Mouse (Mus musculus): Measurements from ENCODE around the gene Tdrd5.
"Not testable (repeated sequence)": the region's sequence is repeated elsewhere in the genome, so short reads cannot be mapped to it uniquely, and the experiment has no call there.

The Tdrd5 gene

DNA sequence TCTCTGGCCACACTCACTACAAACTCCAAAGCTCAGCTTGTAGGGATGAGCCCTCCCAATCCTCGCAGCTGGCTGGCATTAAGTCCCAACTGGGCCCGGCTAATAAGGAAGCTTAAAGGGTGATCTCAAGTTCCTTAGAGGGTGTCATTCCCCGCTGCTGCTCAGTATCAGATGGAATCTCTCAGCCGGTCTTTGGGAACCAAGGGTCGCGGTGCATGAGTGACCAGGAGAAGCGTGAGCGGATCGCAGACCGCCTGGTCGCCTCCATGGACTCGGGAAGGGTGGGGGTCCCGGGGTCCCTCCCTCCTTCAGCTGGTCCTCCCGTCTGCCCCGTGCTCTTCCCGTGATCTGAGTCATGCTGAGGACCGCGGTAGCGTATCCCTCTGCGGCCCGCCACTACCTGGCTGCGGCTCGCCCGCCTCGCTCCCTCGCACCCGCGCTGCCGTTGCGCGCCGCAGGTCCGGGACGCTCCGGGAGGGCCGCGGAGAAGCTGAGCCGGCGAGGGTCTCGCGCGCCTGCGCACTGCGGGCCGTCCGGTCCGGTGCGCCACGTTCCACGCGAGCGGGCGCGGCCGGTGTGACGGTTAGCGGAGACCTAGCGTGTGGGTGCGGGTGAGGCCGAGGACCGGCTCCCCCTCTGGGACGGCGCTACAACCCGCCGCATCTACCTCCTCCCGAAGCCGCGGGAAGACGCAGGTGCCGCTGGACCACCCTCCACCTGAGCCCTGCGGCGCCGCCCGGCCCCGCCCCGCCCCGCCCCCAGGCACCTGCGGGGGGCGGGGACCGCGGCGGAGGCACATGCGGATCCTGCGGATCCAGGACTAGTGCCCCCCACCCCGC is at the start of gene Tdrd5:
TSS of gene Tdrd5 (minus strand) at position 754 of the 839 bp plus-strand sequence.
- DNase-seq, result no peak

DNA sequence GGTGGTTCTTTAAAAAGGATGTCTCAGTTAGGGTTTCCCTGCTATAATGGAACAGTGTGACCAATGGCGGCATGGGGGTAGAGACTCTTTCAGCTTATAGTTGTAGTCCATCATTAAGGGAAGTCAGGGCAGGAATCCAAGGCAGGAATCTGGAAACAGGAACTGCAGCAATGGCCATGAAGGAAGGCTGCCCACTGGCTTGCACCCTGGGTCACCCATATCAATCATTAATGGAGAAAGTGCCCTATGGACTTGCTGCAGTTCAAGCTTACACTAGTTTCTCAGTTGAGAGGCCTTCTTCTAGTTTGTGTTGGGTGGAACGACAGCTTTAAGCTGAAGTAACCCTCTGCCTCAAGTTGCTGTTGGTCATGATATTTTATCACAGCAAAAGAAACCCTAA is 49.0 kb upstream of the Tdrd5 start:
- peak; percentile 57 for DNase-seq

DNA sequence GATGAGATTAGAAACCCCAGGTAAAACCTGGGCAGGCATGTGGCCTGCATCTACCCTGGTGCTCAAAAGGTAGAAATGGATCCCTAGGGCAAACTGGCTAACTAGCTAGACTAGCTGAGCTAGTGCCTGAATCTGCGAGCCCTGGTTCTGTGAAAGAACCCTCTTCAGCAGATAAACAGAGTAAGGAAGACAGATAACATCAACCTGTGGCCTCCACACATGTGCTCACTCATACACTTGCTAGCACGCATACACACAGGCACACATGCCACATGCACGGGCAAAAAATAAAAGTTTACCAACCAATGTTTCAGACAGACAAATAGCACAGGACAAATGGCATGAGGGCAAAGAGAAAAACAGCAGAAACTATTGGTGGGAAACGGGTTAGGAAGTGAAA is 47.0 kb upstream of the Tdrd5 start:
- DNase-seq, result no peak

DNA sequence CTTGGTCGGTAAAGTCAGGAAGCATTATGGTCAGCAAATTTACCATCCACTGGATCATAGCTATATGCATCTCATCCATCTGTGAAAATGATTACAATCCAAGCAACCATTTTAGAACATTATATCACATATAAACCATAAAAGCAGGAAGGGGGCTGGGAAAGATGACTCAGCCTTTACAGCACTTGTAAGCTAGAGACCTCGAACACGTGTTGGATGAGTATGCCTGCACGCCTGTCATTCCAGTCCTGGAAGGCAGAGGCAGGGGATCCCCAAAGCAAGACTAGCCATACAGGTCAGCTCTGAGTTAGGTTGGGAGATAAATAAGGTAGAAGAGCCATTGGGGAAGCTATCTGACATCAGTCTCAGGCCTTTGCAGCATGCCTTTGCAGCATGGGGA is 45.6 kb upstream of the Tdrd5 start:
- DNase-seq, result no peak

DNA sequence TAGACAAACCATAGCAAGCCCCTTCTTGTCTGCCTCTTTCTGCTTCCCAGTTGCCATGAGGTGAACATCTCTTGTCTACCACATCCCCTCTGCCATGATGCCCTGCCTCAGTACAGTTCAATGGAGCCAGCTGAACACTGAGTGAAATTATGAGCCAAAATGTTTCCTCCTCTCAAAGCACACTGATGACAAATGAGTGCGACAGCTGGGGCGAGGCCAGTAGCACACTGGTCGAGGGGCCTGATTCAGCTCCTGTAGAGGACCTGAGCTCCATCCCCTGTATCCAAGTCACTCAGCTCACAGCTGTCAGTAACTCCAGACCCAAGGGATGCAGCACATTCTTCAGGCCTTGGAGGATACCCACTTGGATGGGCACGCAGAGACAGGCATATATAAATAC is 42.2 kb upstream of the Tdrd5 start:
- no peak for DNase-seq

DNA sequence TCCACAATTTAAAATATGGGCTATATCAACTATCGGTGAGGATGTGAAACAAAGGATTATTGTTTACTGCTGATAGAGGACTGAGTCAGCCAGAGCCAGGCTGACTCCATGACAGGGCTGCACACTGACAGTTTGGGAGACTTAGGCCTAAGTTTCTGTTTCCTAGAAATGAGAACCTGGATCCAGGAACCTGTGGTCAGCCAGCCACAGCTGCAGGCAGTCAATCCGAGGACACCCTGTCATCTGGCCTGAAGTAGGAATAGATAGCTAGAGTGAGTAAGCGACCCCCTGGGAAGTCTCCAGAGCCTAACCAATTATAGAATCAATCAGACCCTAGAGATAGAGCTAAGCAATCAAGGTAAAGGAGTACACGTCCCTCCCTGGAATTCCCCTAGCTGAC is 41.0 kb upstream of the Tdrd5 start:
- no peak for DNase-seq

DNA sequence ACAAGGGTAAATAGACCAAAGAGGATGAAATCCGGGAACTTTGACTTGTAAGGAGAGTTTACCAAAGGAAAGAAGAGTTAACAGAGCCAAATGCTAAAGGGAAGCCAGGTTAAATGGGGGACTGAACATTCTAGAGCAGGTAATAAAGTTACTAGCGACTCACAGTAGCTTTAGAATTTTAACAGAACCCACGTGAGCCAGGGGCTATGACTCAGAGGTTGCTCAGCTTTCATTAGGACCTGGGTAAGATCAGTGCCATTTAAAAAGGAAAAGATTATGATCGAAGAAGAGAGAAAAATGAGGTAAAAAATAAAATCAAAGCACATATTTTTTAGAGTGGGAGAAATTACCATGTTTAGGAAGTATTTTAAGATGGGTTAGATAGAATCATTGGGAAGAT is 37.4 kb upstream of the Tdrd5 start:
- no peak for DNase-seq

DNA sequence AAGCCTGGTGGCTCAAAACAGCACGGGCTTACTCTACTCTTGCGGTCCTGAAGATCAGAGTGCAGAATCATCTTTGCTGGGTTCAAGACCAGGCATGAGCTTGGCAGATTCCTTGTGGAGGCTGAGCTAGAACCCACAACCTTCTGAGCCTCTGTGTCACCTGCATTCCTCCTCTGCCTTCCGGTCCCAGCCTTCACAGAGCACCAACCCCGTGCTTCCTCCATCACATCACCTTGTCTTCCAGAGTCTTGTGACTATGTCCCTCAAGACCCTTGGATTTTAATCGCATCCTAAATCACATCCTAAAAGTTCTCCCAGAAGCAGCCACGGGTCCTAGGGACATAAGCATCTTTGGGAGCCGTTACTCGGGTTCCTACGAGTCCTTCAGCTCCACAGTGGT is 19.7 kb upstream of the Tdrd5 start:
- DNase-seq, result no peak

DNA sequence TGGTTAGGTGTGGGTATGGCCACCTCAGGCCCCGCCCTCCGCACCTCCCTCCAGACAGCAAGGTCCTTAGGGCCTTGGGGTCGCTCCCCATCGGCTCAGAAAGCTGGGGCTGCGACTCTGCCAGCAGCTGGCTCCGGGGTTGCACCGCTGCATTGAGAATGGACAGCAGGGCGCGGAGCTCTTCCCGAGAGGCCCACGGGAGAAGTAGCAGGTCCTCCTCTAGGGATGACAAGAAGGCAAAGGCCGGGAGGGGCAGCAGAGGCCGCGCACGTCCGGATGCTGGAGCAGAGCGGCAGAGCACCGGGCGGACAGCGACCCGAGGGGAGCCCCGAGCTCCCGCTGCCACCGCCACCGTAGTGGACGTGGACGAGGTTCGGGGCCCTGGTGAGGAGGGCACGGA is 7.2 kb upstream of the Tdrd5 start, which contains the start of gene Nphs2:
TSS of gene Nphs2 (plus strand) at position 98 of the 400 bp plus-strand sequence.
- DNase-seq, result no peak

DNA sequence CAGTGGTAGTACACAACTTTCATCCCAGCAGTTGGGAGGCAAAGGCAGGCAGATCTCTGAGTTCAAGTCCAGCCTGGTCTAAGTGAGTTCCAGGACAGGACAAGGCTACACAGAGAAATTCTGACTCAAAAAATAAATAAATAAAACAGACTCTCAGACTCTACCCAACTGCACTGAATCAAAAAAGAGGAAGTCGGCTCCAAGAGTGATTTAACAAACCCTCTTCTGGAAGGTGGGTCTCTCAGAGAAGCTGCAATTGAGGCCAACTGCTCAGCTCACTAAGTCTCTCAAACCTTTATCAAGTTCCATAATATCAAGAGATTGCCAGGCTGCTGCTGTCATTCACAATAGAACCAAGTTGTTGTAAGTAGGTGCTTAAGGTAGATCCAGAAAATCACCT is 5.1 kb upstream of the Tdrd5 start:
- no peak for DNase-seq

DNA sequence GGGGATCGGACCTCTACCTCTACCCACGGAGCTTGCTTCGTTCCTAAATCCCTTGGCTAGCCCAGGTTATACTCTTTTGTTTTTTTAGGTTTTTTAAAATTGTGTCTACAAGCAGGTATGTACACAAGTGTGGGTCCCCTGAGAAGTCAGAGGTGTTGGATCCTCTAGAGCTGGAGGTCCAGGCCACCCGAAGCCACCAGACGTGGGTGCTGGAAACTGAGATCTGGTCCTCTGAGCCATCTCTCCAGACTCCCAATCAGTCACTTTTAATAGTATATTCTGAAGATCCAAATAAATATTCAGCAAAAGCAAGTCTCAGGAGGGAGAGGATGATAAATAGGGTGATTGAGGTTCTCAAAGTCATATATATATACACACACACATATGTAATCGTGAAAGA is 13.4 kb downstream of the Tdrd5 start:
- no peak for DNase-seq

DNA sequence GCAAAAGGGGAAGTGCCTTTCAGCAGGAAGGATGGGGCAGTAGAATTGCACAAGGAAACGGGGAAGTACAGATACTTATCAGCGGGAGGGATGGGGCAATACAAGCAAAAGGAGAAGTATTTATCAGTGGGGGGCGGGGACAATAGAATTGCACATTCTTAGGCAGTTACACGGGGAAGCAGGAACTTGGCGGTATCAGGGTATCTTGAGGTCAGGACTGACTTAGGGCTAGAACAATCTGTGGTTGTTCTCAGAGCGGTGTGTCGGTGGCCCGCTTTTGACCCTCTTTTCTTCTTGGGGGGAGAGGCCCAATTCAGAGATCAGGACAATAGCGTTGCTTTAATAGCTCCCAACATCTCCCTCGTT is 14.3 kb downstream of the Tdrd5 start:
- DNase-seq, result not testable (repeated sequence)

DNA sequence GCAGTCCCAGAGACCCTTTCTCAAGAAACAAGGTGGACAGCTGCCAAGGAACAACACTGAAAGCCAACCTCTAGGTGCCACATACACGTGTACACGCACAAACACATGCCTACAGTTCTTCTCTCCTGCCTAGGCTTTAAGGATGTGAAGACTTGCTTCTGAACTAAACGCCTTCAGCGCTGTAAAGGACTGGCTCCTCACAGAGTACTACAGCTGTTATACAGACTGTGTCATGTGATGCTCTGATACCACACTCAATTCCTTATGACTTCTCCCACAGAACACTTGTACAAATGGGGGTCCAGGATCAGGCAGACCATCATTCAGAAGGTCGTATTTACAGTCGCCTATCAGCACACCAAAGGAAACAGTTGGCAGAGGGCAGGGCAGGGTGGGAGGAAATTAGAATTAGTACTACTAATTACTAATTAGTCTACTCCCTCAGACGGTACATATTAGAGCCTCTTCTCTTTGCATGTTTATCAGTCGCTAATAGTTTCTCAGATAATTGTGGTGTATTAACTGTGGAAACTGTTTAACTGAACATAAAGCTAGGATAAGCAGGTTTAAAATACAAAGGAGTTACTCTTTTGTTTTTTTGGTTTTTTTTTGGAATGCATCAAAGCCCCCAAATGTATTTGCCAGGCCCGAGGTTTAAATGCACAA is 14.8 kb downstream of the Tdrd5 start:
- no peak for DNase-seq

DNA sequence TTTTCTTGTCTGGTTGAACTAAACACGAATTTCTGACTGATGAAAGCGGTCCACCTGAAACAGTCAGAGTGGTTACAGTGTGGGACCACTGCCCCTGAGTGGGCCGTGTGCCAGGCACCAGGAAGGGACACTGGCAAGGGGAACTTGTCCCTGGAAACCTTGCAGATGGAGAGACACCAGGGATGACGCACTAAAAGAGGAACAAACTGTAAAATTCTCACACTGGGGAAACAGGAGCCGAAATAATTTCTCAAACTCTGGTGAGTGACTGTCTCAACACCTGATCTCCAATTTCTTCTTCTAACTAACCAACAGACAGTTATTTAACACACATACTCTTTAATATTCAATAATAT is 17.9 kb downstream of the Tdrd5 start:
- DNase-seq, result no peak

DNA sequence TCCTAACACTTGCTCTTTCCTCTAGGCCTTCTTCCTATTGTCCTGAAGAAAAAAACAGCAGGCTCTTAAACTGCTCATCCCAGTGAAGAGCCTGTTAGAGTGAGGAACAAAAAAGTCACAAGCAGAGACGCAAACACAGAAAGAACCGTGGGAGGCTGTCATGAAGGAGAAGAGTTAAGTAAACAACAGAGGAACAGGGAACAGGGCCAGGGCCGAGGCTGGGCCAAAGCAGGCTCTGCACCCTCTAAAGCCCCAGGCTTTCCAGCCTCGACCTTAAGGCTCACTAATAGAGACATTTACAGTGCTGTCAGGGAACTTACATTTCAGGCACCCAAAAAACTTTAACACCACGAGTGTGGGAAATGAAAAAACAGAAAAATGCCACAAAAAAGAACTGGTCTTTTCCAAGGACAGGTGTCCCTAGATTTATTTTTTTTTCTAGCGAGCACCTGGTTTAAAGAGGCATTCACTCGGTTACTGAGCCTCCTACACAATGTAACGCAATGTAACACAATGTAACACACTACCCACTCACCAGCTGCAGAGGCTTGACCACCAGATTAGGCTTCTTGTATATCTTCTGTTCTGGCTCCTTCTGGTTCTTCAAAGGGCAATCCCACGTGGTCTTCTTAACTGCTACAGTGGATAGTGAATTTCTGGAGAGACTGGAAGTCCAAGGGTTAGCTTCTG is 18.5 kb downstream of the Tdrd5 start:
- no peak for DNase-seq

DNA sequence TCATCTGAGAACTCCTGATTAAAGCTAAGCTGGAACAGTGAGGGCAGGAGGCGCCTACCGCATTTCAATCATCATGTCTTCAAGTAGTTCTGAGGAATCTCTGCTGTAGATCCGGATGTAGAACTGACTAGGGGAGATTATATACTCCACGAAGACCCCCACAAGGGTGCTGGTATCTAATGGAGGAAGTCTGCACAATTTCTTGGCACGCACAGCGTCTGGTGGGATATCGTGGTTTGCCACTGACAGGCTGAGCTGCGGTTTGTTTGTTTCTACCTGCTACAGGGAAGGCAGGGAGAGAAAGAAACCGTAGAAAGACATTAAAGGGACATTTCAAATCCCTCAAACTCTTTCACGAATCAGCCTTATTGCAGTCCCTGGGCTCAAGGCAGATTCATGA is 19.3 kb downstream of the Tdrd5 start:
- DNase-seq, result no peak

DNA sequence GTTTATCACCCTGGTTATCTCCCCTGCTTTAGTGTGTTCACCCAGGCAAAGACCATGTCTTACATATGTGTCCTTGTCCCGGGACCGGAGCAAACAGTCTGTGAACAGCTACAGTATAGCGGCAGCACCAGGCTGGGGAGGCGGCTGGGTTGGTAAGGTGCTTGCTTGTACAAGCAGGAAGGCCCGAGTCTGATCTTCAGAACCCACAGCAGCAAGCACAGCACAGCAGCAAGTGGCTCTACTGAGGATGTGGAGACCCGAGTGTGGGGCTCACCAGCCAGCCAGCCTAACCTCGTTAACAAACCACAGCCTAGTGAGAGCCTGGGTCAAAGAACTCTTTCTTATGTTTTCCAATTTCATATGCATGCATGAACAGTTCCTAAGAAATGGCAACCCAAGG is 23.3 kb downstream of the Tdrd5 start:
- no peak for DNase-seq

DNA sequence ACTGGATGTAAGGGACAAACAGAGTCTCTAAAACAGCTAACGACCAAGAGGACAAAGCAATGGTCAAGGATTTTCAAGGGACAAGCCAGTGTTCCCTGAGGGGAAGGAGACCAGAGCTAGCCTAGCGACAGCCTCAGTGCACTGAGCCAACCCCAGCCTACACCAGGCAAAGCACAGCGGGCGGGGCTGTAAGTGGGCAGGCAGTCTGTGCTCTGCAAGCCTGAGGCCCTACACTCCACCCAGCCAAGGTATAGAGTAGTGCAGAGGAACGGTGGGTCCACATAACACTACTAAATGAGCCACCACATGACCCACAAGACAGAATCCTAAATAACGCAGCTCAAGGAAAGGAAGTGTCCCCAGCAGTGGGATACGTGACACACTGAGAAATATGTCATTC is 29.8 kb downstream of the Tdrd5 start:
- DNase-seq, result no peak

DNA sequence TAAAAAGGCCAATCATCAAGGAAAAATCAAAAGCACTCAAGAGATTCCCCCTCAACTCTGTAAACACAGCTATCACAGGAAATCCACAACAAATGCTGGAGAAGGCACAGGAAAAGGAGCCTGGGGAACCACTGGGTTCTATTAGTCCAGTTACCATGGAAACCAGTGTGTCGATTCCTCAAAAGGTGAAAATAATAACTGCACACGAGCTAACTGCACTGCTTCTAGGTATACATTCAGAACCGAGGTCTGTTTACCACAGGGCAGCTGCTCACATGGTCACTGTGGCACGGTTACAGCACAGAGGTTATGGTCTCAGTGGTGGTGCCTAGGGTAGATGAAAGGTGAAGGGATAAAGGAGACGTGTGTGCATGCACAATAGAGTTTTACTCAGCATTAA is 31.8 kb downstream of the Tdrd5 start:
- DNase-seq, result no peak

DNA sequence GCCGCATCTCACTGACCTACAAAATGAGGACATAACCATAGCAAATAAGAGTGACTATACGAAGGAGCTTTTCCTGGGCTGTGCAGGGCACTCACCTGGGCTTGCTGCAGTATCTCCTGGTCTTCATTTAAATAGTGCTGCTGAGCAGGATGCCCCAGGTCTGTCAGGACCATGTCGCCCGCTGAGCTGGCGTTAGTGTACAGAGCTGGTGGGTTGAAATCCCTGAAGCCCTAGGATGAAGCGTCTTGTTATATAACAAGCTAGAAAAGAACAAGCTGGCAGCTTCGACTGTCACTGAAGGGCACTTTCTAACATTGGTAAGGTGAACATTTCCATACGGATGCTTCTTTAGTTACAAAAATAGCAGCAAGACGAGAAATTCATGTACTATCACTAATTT is 33.0 kb downstream of the Tdrd5 start:
- DNase-seq, result no peak

DNA sequence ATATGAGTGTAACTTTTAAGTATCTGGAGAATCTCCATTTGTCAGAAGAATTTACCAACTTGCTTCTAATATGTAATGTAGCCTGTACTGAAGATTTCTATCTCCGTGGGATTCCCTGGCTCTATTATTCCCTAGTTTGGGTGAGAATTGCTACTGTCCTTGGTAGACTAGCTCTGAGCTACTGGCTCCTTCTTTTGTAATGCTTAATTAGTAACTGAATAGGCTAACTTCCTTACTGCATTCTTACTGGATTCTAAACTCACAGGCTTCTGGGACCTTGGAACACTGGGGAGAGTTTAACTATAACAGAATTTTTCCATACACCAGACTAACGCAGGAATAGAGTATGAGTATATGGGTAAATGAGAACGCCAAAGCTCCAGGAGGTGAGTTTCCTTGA is 34.9 kb downstream of the Tdrd5 start:
- DNase-seq, result peak; percentile 9

DNA sequence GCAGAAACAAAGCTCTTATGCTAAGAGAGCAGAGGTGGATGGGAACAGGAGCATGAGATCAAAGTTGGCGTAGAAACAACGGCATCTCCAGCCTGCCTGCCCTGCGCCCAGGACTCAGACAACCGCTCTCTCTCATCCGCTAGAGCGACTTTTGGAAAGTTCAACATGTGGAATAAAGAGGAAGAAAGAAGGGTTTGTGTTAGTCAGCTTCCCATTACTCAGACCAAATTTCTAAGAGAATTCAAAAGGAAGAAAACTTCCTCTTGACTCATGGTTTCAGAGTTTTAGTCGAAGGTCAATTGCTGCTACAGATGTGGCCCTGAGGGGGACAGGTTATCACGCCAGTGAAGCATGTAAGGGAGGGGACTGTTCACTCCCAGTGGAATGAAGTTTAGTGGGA is 39.5 kb downstream of the Tdrd5 start:
- no peak for DNase-seq

DNA sequence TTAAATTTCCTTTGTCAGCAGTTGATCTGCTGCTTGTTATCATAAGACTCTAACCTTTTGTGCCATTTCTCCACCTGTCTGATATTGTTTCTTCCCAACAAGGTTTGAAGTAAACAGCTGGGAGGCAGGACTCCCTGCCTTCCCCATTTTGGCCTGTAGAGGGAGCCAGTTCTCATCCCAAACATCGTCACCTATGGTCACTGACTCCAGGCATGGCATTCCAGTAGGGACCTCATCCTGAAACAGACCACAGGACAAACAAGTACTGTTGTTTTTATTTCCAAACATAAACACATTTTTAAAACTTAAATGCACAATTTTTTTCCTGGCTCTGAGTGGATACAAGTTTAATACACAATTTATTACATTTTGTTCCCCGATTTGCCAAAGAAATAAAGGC is 40.1 kb downstream of the Tdrd5 start:
- peak; percentile 35 for DNase-seq

DNA sequence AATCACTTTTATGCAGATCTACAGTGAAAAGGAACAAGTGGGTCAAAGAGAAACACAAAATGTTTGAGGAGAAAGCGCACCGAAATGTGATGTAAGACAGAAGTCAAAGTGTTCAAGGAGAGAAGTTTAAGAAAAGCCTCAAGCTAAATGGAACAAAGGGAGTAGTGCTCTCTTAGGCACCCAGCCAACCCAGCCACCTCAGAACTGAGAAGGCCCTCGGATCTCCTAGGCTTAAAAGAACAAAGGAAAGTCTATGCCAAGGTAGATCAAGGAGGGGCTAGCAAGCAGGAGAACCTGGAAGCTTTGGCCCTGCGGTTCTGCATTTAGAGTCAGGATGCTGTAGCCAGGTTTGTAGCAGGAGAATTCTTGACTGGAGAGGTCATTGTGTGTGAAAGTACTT is 48.6 kb downstream of the Tdrd5 start:
- no peak for DNase-seq

All from kidney, adult 11 months (tissue).